33 mouse cellular contexts compared by ENCODE assay signal in the genomic region with DNA sequence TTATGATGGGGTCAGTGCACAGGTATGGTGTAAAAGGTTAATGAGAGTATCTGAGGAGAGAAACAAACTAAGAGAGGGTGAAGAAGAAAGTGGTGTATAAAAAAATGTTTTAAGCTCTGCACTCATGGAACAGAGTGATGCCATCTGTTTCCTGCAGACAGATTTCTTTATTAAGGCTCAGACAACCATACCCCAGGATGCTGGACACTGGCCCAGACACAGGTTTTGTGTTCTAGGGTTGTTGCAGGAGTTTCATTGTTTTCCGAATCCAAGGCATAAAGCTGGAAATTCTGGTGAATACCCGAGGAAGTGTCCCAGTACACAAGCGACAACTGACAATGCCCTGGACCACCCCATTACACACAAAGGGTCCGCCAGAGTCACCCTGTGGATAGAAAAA. TPM values are rescaled to one million over a fixed set of nuclear protein-coding genes. Genes with fewer than 3 reads are reported as not detected.
A peak's percentile ranks its signal among the peaks of the same experiment; 100 is the strongest.
DNase-seq lines count a peak whose midpoint lies in the region; ATAC-seq lines count a peak whose summit lies in the region.
"Had no signal": no experiment of that assay in that cellular context is flagged by ENCODE, and none has a peak within 500 bp of the region (broad histone marks: within the 10 kb centered on the region; RNA-seq: fewer than 3 reads in every experiment).

No protein-coding gene starts in this region.

- no peaks in the 10 kb centered on the region for H3K9me3 ChIP-seq in kidney, embryonic 16.5 days (ENCODE audit: low read length)
- H3K9me3 ChIP-seq: embryonic facial prominence, embryonic 10.5 days; embryonic facial prominence, embryonic 15.5 days; forebrain, embryonic 12.5 days; hindbrain, embryonic 10.5 days; intestine, embryonic 15.5 days; limb, embryonic 10.5 days; limb, embryonic 15.5 days; liver, embryonic 13.5 days; midbrain, embryonic 13.5 days had no signal

- no peak overlapping the region for H3K9ac ChIP-seq in kidney, embryonic 16.5 days (replicated peaks; ENCODE audit: low read length)
- H3K9ac ChIP-seq: embryonic facial prominence, embryonic 15.5 days; forebrain, embryonic 12.5 days; forebrain, postnatal 0 days; intestine, embryonic 15.5 days; limb, embryonic 15.5 days; liver, embryonic 13.5 days; midbrain, embryonic 13.5 days had no signal

- H3K27me3 ChIP-seq in kidney, embryonic 16.5 days (ENCODE audit: insufficient read depth, low read length): no peaks in the 10 kb centered on the region
- H3K27me3 ChIP-seq: CH12.LX; embryonic facial prominence, embryonic 15.5 days; forebrain, embryonic 12.5 days; intestine, embryonic 15.5 days; limb, embryonic 15.5 days; liver, embryonic 13.5 days; midbrain, embryonic 13.5 days had no signal

- no peaks in the 10 kb centered on the region for H3K36me3 ChIP-seq in kidney, embryonic 16.5 days (ENCODE audit: insufficient read depth, low read length)
- H3K36me3 ChIP-seq: embryonic facial prominence, embryonic 10.5 days; embryonic facial prominence, embryonic 15.5 days; forebrain, embryonic 12.5 days; hindbrain, embryonic 10.5 days; intestine, embryonic 15.5 days; limb, embryonic 10.5 days; limb, embryonic 15.5 days; liver, embryonic 13.5 days; midbrain, embryonic 13.5 days had no signal

- no peak overlapping the region for H3K4me3 ChIP-seq in kidney, embryonic 16.5 days (ENCODE audit: low read length)
- H3K4me3 ChIP-seq: embryonic facial prominence, embryonic 10.5 days; embryonic facial prominence, embryonic 15.5 days; forebrain, embryonic 12.5 days; hindbrain, embryonic 10.5 days; intestine, embryonic 15.5 days; limb, embryonic 10.5 days; limb, embryonic 15.5 days; liver, embryonic 13.5 days; midbrain, embryonic 13.5 days had no signal

- no peaks in the 10 kb centered on the region for H3K4me1 ChIP-seq in kidney, embryonic 16.5 days (ENCODE audit: insufficient read depth, low read length)
- H3K4me1 ChIP-seq: embryonic facial prominence, embryonic 10.5 days; embryonic facial prominence, embryonic 15.5 days; forebrain, embryonic 12.5 days; hindbrain, embryonic 10.5 days; intestine, embryonic 15.5 days; limb, embryonic 10.5 days; limb, embryonic 15.5 days; liver, embryonic 13.5 days; midbrain, embryonic 13.5 days had no signal

- 89% methylated on average over 4 of the region's 4 CpGs for WGBS in kidney, embryonic 16.5 days

- H3K27ac ChIP-seq in kidney, embryonic 16.5 days (ENCODE audit: low read length): no peak overlapping the region
- H3K27ac ChIP-seq: embryonic facial prominence, embryonic 10.5 days; embryonic facial prominence, embryonic 15.5 days; forebrain, embryonic 12.5 days; hindbrain, embryonic 10.5 days; hindbrain, postnatal 0 days; intestine, embryonic 15.5 days; kidney, postnatal 0 days; limb, embryonic 10.5 days; limb, embryonic 15.5 days; liver, embryonic 13.5 days; macrophage; midbrain, embryonic 13.5 days had no signal

- peak; percentile 30 for DNase-seq in cerebellum, adult 11 months
- no peak for DNase-seq in cerebellum, postnatal 4 days (ENCODE audit: low spot score in 2 of 2)
- peak; percentile 76 for DNase-seq in brain, adult 2 months (ENCODE audit: low read depth, low spot score)
- peak; percentile 59 for DNase-seq in cerebellum, adult 9-10 months
- DNase-seq in cerebellum, postnatal 36 days: peak; percentile 50 to 51
- no peak for DNase-seq in MN1 (ENCODE audit: low spot score)
- DNase-seq: adrenal gland, postnatal 10 days; forebrain, postnatal 0 days; heart, postnatal 14 days; kidney, adult 2 months; kidney, postnatal 4 days; liver, embryonic 13.5 days; lung, adult 18-20 months; lung, postnatal 10 days; right cerebral cortex, adult 18-20 months; thymus, postnatal 4 days had no signal

- no peak overlapping the region for H3K4me2 ChIP-seq in kidney, embryonic 16.5 days (replicated peaks; ENCODE audit: low read depth, low read length)
- H3K4me2 ChIP-seq: embryonic facial prominence, embryonic 15.5 days; forebrain, embryonic 12.5 days; intestine, embryonic 15.5 days; limb, embryonic 15.5 days; liver, embryonic 13.5 days; midbrain, embryonic 13.5 days had no signal

- no peak for ATAC-seq in kidney, embryonic 16.5 days (ENCODE audit: low FRiP score, low TSS enrichment)
- ATAC-seq: forebrain, postnatal 0 days; hindbrain, postnatal 0 days; intestine, embryonic 15.5 days; midbrain, embryonic 13.5 days had no signal

RNA-seq across cellular contexts. Expression of a gene that starts 3.1 kb away (rescaled TPM):
- 0.22 and 0.52 TPM in 2 replicates for polyA plus RNA-seq in kidney, embryonic 16.5 days (2015; fragmentation: Nextera tagmentation; extraction: Ambion mirVana)
- polyA plus RNA-seq: embryonic facial prominence, embryonic 10.5 days; forebrain, embryonic 12.5 days; forebrain, postnatal 0 days; hindbrain, embryonic 10.5 days; hindbrain, postnatal 0 days; kidney, adult 2 months; limb, embryonic 10.5 days; midbrain, embryonic 13.5 days; testis, adult 2 months had no signal

RNA-seq across cellular contexts. Expression of a gene that starts 19.9 kb away (rescaled TPM):
- not detected in 2 replicates for polyA plus RNA-seq in kidney, embryonic 16.5 days (2015; fragmentation: Nextera tagmentation; extraction: Ambion mirVana)
- polyA plus RNA-seq: C2C12; embryonic facial prominence, embryonic 10.5 days; forebrain, embryonic 12.5 days; hindbrain, embryonic 10.5 days; limb, embryonic 10.5 days; liver, embryonic 13.5 days; macrophage; midbrain, embryonic 13.5 days; testis, adult 2 months had no signal

RNA-seq across cellular contexts. Expression of a gene that starts 20.4 kb away (rescaled TPM):
- not detected in 2 replicates for polyA plus RNA-seq in kidney, embryonic 16.5 days (2015; fragmentation: Nextera tagmentation; extraction: Ambion mirVana)
- polyA plus RNA-seq: C2C12; embryonic facial prominence, embryonic 10.5 days; forebrain, embryonic 12.5 days; hindbrain, embryonic 10.5 days; hindbrain, postnatal 0 days; intestine, embryonic 15.5 days; kidney, adult 2 months; kidney, postnatal 0 days; limb, embryonic 10.5 days; midbrain, embryonic 13.5 days; testis, adult 2 months had no signal

RNA-seq across cellular contexts. Expression of a gene that starts 38.4 kb away (rescaled TPM):
- not detected in 2 replicates for polyA plus RNA-seq in kidney, embryonic 16.5 days (2015; fragmentation: Nextera tagmentation; extraction: Ambion mirVana)
- polyA plus RNA-seq: embryonic facial prominence, embryonic 10.5 days; embryonic facial prominence, embryonic 15.5 days; forebrain, embryonic 12.5 days; forebrain, postnatal 0 days; heart, embryonic 14.5 days; hindbrain, embryonic 10.5 days; hindbrain, postnatal 0 days; intestine, embryonic 15.5 days; kidney, adult 2 months; kidney, postnatal 0 days; limb, embryonic 10.5 days; limb, embryonic 15.5 days; liver, embryonic 13.5 days; macrophage; midbrain, embryonic 13.5 days; testis, adult 2 months; thymus, postnatal 0 days had no signal

RNA-seq across cellular contexts. Expression of a gene that starts 40.2 kb away (rescaled TPM):
- polyA plus RNA-seq in kidney, embryonic 16.5 days (2015; fragmentation: Nextera tagmentation; extraction: Ambion mirVana): 0.15 TPM in 1 of 2 replicates, not detected in the other
- polyA plus RNA-seq: C2C12; embryonic facial prominence, embryonic 10.5 days; forebrain, embryonic 12.5 days; forebrain, postnatal 0 days; heart, embryonic 14.5 days; hindbrain, embryonic 10.5 days; hindbrain, postnatal 0 days; kidney, adult 2 months; kidney, postnatal 0 days; limb, embryonic 10.5 days; macrophage; midbrain, embryonic 13.5 days; testis, adult 2 months had no signal

Comparison
In these comparisons a context has a peak if more than half of its experiments do, and no peak if none do; other contexts are left out.
1. DNase-seq: peak in cerebellum, adult 11 months (single experiment), brain, adult 2 months (single experiment), cerebellum, adult 9-10 months (single experiment) and cerebellum, postnatal 36 days (2 of 2); none in cerebellum, postnatal 4 days (0 of 2) and MN1 (single experiment).